Mouse (Mus musculus): ENCODE measurements around the gene Nipbl.
"Not testable (repeated sequence)": the region's sequence is repeated elsewhere in the genome, so short reads cannot be mapped to it uniquely, and the experiment has no call there.

The Nipbl gene

GRCm38 (mm10) chr15:8294150-8294549, 150.1 kb downstream of the Nipbl start:
- no peak for DNase-seq (ENCODE audit: extremely low spot score, low spot score)

- no peak for DNase-seq (ENCODE audit: extremely low spot score, low spot score)
Observed at GRCm38 (mm10) chr15:8291251-8291650, 153.0 kb downstream of the Nipbl start.

DNA sequence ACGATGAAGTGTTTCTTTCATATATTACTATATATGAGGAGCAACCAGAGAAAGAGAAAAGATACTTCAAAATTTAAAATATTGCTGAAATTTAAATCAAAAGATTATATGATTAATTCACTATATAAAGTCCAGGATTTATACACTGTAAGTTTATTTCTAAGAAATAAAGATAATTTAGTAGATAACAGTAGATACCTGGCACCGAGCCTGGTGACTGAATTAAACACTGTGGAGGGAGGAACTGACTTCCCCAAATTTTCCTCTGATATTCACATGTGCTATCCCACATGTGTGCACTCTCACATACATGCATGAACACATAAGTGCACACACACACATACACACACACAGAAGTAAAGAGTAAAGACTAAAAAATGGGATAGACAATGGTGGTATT, 162.1 kb downstream of the Nipbl start:
- DNase-seq (ENCODE audit: extremely low spot score, low spot score), result no peak

DNA sequence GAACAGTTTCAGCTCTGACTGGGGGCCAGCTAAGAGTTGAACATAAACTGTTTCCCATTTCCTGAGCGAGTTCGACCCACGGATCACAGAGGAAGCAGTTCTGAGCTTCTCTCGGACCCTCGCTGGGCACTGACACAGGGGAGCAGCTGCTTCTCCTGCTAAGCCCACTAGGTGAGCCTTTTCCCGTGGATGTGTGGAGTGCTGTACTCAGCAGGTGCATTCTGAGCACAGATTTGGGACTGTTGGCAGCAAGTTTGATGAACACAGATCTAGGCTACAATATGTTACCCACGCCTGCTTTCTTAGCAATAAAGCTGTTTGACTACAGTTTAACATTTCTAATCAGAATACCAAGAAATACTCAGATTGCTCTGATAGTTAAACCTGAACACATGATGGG, 162.6 kb downstream of the Nipbl start:
- DNase-seq (ENCODE audit: extremely low spot score, low spot score), result no peak

- DNase-seq (ENCODE audit: extremely low spot score, low spot score), result no peak
Observed at GRCm38 (mm10) chr15:8279929-8280610, 164.2 kb downstream of the Nipbl start.

- peak; percentile 30 for DNase-seq (ENCODE audit: extremely low spot score, low spot score)
Observed at GRCm38 (mm10) chr15:8279320-8279779, 164.9 kb downstream of the Nipbl start.

DNA sequence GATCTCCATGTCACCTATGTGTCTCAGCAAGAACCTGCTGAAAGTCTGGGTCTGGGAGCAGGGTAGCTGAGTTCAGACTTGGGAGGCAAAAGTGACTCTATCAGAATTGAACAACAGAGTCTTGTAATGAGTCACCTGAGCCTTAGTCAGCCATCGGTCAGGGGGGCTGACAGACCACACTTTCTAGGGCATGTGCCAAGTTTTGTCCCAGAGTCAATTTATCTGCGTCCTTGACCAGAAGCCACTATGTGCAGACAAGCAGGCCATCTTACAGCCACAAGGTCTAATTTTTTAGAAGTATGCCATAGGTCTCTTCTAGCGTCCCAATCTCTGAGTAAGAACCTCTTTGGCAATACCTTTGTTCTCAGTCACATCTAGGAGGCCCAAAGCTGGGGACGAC, 166.3 kb downstream of the Nipbl start:
- not testable (repeated sequence) for DNase-seq (ENCODE audit: extremely low spot score, low spot score)

GRCm38 (mm10) chr15:8271952-8272351, 172.3 kb downstream of the Nipbl start:
- DNase-seq (ENCODE audit: extremely low spot score, low spot score), result no peak

DNA sequence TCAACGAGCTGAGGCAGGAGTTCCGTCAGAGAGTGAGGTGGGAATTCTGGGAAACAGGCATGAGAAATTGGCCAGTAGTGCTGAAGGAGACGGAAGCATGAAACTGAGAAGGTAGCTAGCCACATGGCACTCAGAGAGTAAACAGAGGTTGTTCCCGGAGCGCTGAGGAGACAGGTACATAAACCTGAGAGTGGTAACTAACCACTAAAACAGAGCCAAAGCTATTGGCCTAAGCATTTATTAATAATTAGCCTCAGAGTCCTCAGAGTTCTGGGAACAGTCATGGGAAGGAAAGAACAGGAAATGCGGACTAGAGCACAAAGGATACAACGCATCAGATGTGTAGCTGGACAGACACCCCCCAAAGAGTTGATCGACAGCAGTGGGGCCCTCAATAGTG, 176.0 kb downstream of the Nipbl start:
- no peak for DNase-seq (ENCODE audit: extremely low spot score, low spot score)

DNA sequence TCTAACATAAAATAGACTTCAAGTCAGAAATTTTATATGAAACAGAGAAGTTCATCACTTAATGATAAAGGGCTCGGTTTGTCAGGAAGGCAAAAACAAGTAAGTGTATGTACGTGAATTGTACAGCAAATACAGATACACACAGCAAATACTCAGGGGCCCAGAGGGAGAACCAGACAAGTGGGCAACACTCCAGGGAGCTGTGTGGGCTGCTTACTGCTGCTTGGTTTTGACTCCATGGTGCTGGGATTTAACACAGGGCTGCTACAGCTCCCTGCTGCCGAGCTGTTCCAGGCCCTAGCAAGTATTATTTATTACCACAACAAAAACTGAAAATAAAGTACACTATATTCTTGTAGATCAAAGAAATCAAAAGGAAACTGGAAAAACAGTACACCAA, 177.1 kb downstream of the Nipbl start:
- DNase-seq (ENCODE audit: extremely low spot score, low spot score), result no peak

- no peak for DNase-seq (ENCODE audit: extremely low spot score, low spot score)
Observed at GRCm38 (mm10) chr15:8265946-8266345, 178.3 kb downstream of the Nipbl start.

Data from neural tube, embryonic 10.5 days (tissue).